Mouse (Mus musculus) A20 (cell line): ENCODE data around the gene Foxa2.

ENCODE experiments used
- DNase-seq: peaks from one replicate; pipeline ENCODE4 v3.0.0-alpha.2; 2011; ENCODE audit warnings: low read depth, low spot score

Gene Foxa2

DNA sequence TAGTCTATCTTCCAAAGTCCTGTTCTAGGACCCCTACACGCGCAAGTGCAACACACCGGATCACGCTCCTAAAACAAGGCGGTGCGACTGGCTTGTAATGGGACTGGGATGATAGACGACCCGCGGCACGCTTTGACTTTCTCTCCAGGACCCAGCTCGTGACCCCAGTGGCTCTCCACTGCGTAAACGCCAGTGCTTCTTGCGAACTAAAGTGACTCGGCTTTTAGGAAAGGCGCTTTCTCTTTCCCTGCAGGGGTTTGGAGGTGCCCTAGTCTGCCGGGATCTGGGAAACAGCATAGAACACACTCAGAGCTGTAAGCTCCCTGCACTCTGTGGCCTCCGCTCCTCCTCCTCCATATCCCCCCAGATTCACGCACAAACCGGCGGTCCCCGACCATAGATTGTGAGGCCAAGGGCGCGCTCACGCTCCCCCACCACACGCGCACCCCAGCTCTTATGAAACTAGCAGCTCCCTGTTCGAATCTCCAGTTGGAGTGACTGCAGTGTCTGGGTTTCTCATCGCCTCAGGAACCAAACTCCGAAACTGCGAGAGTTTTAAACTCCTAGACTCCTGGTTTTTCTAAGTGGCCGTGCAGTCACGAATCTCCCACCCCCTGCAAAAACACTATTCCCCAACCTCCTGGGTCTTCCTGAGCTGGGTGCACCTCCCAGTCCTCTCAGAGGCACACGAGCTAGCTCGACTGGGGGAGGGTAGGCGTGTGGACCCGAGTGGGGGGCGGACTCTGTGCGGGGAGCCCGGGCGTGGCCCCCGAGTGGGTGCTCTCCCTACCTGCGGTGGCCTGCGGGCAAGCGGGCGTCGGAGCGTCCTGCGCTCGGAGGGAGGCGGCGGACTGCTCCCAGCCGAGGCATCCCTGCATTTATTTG lies 7.2 kb downstream of the Foxa2 start:
- DNase-seq: no peak

DNA sequence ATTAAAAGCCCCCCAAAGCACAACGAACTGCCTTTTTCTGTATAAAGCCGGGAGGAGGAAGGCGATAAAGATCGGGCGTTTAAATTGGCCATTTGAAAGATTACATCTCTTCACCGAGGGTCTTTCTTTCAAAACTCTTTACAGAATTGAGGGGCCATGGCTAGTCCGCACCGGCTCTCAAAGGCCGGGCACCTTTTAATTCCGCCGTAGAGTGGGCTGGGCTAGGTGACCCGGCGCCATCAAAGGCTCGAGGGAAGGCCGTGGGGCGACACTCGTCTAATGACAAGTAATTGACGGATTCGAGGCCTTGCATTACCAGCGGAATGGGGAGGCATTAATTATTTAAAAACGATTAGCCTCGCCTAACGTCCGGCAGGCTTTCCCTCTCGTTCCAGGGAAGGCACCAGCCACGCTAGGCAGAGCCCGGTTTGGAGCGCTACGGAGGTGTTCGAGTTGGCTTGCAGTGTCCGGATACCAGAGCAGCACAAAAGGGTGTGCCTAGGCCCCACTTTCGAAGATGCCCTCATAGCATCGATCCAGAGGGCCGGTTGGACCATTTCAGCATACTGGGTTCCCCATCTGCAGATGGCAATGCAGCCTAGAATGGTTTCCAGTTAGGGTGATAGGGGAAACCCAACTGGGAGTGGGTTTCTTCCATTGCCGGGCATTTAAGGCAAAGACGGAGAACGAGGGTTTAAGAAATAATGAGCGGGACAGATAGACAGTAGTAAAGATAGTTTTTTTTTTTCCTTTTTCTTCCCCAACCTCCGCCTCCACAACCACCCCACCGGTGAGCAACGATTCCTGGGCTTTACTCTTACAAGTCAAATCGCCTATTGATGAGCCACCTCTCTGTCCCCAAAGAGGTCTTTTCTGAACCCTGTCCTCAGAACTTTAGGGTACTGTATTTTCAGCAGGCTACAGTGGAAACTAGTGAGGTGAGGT lies 8.1 kb downstream of the Foxa2 start:
- no peak for DNase-seq

DNA sequence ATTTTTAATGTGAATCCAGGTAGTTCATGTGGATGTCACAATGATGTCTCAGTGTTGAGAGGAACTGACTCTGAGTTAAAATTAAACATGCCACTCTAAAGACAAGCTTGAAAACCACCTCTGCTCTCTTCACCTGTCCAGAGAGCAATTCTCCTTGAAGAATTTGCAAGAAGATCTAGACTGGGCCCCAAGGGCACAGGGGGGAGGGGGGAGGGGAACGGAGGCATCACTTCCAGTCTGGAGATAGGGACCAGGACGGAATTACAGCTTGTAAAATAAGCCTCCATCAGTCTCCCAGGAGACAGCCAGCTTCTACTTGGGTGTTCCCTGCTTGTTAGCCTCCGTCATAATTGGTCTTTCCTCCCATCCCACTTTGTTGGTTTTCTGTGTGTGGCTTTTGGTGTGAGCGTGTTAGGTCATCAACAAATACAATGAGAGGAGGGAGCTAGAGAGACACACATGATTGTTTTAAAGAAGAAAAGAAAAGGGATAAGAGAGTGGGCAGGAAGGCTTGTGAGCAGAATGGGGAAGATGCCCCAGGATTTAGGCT lies 10.1 kb downstream of the Foxa2 start:
- DNase-seq: no peak

DNA sequence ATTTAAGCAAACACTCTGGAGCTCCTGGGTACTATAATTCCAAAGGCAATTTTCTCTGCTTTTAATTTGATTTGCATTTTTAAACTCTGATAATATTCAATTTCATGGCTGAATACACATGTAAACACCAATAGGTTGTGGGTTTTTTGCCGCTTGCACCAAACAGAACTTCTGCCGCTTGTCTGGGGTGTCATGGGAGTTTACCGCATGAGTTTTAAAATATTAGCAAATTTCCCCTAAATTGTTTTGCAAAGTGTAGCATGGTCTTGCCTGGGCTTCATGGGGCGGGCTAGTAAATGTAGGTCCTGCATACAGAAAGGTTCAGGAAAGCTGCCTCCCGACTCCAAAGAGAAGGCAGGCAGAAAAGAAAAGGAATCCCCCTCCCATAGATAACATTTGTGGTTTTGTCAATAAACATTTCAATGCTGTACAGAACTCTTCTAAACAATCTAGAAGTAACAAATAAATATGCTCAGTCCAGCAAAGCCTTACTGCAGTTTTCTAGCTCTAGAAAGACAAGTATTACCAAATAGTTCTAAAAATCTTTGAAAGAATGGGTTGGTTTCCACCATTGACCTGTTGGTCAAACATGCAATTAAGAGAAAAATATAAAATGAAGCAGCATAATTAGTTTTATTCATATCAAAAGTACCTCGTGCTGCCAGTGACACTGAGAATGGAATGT lies 15.6 kb downstream of the Foxa2 start:
- DNase-seq: no peak

DNA sequence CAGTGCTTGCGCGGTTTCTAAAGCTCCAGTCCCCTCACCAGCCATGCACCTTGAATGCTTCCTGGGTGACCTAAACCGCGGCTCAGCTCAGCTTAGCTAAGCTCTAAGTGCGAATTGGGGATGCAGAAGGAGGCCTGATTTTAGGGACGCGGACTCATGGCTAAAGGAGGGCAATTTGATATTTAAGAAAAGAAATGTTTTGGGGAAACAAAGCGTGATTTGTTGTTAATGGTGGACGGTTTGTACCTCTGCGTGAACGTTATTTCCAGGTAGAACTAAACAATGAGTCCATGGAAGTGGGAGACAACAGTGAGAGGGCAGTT lies 16.2 kb downstream of the Foxa2 start:
- DNase-seq: no peak

DNA sequence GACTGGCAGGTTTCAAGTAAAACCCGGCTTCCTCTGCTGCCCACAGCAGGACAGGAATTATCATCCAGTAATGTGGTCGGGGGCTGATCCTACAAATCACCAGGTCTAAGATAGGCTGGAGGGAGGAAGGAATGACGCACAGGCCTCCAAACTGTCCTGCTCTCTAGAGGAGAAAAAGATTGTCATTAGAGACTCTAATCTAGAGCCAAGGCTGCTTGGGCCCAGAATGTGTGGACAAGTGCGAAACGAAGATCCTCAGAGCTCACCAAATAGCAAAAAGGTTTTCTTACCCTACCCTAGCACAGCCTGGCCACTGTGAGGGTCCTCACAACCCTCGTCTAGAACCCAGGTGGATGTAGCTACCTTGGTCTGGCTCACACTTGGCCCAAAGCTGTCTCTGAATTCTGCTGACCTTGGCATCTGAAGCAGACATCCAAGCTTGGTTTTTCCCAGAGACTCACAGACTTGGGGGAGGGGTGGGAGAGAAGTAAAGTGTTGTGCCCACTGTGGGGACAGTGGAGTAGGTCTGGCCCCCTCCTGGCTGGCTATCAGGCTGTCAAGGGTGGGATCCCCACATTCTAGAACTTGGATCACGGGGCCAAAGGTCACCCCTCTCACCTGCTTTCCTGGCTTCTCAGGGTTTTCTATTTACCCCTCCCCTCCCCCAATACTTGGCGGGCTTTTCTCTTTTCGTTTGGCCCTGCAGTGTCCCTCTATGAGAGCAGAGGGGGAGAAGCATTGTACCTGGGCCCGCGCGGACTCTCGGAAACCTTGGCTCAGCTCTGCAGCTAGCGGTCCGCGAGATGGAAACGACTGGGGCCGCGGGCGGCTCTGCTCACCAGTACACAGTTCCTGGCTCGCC lies 16.8 kb downstream of the Foxa2 start:
- DNase-seq: no peak

DNA sequence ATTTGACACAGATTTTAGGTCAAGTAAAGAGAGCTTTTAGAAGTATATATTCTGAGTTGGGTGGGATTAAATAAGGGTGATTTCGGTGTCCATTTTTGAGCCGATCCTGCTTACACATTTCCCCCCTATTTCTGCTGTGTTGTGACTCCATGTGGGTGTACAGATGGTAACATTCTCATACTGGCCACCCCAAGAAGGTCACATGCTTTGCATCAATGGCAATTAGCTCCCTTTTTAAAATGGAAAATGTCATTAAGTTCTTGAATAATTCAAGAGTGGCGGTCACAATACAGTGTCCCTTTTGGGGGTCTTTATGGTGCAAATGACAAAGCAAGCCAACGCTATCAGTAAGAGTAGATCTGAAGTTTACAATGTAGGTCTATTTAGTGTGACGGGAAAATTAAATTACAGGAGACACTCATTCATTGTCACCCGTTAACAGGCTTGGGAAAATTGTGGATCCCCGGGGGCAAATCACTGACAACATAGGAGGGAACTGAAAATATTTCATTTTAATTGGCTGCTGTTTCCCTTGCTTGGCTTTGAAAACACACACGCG lies 17.6 kb downstream of the Foxa2 start:
- no peak for DNase-seq

DNA sequence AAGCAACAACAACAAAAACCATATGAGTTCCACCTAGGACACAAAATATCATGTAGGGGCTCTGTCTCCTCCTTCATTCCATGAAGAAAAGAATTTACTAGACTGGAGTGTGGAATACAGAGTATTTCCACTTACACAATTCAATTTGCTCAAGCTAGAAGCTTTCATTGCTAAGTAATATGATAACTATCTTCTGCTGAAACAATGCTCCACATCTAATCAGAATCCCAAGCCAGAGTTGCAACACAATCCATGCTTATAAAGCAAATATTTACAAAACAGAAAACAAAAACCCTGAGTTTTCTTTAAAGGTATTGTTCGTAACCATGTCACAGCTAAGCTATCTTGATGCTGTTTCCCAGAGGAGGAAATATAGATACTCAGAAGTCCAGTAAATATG lies 20.4 kb downstream of the Foxa2 start:
- no peak for DNase-seq

DNA sequence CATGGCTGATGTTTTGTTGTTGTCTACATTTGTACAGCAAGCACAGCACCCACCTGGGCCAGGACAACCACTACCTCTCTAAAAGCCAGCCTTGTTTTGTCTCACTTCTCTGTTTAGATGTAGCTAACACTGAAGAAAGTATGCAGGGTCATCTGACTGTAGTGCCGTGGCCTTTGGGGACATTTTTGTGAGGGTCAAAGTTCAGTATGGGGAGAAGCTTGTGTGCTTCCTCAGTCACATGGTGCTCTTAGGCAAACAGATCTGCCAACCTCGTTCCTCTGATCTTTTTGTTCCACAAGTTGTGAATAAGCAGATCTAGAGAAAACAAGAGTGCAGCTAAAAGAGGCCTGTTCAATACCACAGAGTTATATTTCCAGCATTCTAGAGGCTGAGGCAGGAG lies 21.3 kb downstream of the Foxa2 start:
- DNase-seq: no peak

DNA sequence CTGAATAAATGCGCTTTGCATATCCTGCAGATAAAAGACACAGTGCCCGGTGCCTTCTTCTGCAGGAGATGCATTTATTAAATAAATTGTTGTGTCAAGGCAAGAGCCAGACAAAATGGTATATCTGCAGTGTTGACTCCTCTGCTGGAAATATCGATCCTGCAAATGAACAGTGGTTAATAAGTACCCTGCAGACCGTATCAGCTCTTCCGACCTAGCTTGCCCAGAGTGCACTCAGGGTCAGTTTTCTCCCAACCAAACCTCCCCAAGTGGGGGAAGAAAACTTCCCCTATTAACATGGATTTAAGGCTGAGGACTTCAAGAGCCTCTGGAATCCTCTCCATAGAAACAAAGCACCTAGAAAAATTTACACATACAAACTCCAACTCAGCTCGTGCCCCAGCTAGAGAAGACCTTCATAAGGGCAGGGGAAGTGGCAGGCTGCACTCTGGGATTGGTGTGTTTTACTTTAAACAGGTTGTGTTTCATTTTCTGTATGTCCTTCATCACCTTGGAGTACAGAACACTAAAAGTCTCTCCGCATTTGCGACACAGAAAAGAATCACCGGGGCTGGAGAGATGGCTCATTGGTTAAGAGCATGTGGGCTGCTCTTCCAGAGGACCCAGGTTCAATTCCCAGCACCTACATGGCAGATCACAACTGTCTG lies 22.4 kb downstream of the Foxa2 start:
- DNase-seq: no peak

DNA sequence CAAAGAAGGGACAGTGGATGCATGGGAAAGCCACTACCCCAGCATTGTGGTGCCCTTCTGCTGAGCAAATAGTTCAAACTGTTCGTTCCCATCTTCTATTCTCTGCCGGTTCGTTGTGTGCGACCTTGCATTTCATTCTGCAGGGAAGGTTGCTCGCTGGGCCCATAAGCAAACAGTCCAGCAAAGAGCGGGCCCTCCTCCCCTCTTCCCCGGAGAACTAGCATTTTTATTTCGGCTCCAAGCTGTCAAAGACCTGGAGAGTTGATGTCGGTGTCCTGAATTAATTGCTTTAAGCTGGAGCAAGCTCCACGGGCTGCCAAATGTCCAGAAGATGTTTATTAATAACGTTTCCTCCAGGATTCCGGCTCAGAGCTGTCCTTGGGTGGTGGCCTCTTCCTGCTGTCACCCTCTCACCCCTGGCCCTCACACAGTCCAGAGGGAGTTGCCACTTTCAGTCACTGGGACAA lies 23.4 kb downstream of the Foxa2 start:
- no peak for DNase-seq

DNA sequence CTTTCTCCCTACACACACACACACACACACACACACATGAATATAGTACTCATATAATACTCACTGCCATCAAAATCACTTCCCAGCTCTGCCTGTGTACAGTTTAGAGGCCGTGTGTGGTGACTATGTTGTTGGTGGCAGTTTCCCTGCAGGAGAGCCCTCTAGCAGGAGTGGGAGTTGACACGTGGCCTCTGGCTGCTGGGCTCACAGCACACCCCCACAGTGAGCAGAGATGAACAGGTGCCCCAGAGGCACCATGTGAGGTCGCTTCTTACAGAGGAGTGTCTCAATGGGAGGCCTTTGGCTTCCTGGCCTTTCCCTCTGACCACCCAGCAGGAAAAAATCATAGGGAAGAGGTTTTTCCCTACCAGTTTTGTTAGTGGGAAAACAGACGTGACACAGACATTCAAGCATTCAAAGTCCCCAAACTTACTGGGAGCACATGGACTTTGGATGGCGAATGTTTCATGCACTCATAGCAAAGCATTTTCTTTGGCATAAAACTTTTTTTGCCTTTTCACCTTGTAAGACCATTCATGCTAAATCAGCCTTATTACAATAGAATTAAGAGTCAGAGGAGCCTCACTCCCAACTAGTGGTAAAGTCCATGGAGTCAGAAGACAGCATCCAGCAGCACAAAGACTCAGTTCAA lies 24.7 kb downstream of the Foxa2 start:
- DNase-seq: no peak

DNA sequence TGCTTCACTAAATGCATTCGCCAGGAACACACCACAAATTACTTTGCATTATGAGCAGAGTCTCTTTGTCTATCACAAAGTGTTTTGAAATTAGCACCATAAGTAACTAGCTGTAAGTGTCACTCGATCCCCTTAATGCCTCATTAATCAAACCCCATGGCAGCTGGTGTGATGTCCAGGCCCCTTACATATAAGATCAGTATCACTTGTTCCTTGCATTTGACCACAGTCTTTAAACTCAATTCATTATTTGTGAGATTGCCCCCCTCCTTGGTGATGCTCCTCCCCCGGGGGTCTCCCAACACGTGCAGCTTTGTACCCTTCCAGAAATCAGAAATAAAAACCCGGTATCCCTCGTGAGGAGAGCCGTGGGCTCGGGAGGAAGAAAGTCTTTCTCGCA lies 25.8 kb downstream of the Foxa2 start:
- DNase-seq: no peak

DNA sequence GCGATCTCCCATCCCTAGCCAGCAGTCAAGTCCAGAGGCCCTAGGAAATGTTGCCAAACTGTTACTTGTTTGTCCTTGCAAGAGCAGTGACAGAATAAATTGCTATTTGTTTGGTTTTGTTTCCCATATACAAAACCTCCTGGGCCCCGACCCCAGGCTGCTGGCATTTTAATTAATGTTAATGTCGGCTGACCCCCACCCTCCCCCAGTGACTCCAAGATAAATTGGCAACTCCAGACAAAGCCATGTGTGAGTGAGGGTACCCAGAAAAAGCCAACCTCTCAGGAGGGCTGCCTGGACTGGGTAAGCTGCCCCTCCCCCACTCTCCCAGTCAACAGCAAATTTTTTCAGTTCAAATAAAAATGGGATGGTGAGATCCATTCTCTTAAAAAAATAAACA lies 26.6 kb downstream of the Foxa2 start:
- no peak for DNase-seq

DNA sequence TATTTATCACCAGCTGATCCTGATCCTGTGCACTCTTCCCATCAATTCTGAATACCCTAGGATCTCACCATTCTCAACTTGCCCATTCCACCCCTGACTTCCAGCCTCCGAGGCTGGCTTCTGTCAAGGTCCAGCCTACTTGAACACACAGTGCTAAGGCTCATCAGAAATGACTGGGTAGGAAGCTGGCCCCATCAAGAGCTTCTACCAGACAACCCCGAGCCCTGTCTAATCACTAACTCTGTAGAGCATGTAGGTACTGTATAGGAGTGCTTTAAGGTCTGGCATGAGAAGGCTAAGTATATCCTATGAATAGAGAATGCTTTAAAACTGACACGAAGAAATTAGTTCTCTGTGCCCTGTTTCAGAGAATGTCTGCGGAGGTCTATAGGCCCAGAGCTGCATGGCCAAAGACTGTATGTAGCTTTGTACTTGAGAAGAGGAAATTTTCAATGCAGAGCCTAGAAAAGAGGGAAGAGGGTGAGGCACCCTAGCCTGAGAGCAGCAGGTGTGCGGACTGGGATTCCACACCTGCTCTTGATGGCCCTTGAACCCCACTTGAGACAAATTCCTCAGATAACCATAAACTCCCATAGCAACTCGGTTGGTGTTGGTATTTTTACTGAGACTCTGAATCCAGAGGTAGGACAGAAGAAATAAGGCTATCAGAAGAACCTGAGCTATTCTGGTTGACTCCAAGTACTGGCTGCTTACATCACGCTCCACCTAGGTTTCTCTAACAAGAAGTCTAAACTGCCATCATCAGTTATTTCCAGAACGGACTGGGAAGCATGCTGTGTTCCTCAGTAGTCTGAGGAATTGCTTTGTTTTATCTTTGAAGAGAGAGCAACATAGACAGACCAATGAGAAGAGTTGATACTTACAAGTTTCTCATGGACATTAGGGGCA lies 28.7 kb downstream of the Foxa2 start:
- no peak for DNase-seq

DNA sequence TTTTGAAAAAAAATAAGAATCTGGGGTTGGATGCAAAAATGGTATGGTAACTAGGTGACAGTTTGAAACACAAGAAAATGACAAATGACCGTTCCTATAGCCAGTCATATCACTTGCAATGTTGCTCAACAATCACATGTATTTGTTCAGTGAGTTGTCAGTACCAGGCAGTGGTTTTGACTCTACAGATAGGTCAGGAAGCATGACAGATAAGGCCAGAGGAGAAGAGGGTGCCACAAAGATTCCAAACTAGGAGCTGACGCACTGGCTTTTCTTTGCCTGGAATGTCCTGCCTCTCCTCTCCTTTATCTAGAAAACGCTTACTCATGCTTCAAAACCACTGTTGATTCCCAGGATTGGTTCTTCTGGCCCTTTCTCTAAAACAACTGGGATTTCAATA lies 33.4 kb downstream of the Foxa2 start:
- no peak for DNase-seq

DNA sequence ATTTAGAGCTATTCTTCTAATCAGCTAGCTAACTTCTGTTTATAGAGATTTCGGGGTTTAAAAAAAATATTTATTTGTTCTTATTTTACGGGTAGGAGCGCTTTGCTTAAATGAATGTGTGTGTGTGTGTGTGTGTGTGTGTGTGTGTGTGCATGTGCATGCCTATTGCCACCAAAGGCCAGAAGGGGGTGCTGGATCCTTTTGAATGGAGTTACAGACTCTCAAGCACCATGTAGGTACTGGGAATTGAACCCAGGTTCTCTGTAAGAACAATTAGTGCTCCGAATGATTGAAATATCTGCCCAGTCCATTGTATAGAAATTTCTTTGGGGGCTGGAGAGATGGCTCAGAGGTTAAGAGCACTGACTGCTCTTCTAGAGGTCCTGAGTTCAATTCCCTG lies 37.7 kb downstream of the Foxa2 start:
- no peak for DNase-seq
